ENCODE assay signal across 8 mouse cellular contexts in genomic region chr3:121105408-121105708, GRCm38 (mm10).
A peak's percentile ranks its signal among the peaks of the same experiment; 100 is the strongest.
DNase-seq lines count a peak whose midpoint lies in the region; ATAC-seq lines count a peak whose summit lies in the region.

No protein-coding gene starts in this region.

- no peaks in the 10 kb centered on the region for H3K36me3 ChIP-seq in forebrain, embryonic 11.5 days (ENCODE audit: control insufficient read depth, insufficient read depth, low read length)
- no peaks in the 10 kb centered on the region for H3K36me3 ChIP-seq in forebrain, embryonic 10.5 days (replicated peaks)
- H3K36me3 ChIP-seq in lung, embryonic 16.5 days (ENCODE audit: control insufficient read depth, insufficient read depth, low read length): no peaks in the 10 kb centered on the region
- H3K36me3 ChIP-seq in limb, embryonic 15.5 days: no peaks in the 10 kb centered on the region
- no peaks in the 10 kb centered on the region for H3K36me3 ChIP-seq in stomach, embryonic 14.5 days (ENCODE audit: control insufficient read depth, insufficient read depth, low read length)

- H3K9me3 ChIP-seq in forebrain, embryonic 11.5 days (ENCODE audit: control insufficient read depth, low read length): no peaks in the 10 kb centered on the region; the same call in 1 of the 2 replicates
- H3K9me3 ChIP-seq in forebrain, embryonic 10.5 days: no peaks in the 10 kb centered on the region
- no peaks in the 10 kb centered on the region for H3K9me3 ChIP-seq in lung, embryonic 16.5 days (ENCODE audit: control insufficient read depth, low read length)
- H3K9me3 ChIP-seq in limb, embryonic 15.5 days: no peaks in the 10 kb centered on the region
- no peaks in the 10 kb centered on the region for H3K9me3 ChIP-seq in stomach, embryonic 14.5 days (ENCODE audit: control insufficient read depth, low read depth, low read length)

- DNase-seq in forebrain, embryonic 11.5 days (ENCODE audit: low spot score): no peak
- no peak for DNase-seq in forebrain, embryonic 10.5 days (ENCODE audit: extremely low spot score, low spot score)
- DNase-seq in lung, postnatal 4 days: no peak
- no peak for DNase-seq in urinary bladder, postnatal 10 days (ENCODE audit: low spot score)
- DNase-seq in retina, postnatal 1 day: no peak

- H3K27me3 ChIP-seq in forebrain, embryonic 11.5 days (ENCODE audit: control insufficient read depth, insufficient read depth, low read length): no peaks in the 10 kb centered on the region
- no peaks in the 10 kb centered on the region for H3K27me3 ChIP-seq in forebrain, embryonic 10.5 days (ENCODE audit: poor library complexity, severe bottlenecking)
- H3K27me3 ChIP-seq in lung, embryonic 16.5 days (ENCODE audit: control insufficient read depth, insufficient read depth, low read depth, low read length): no peaks in the 10 kb centered on the region
- no peaks in the 10 kb centered on the region for H3K27me3 ChIP-seq in limb, embryonic 15.5 days
- no peaks in the 10 kb centered on the region for H3K27me3 ChIP-seq in stomach, embryonic 14.5 days (ENCODE audit: control insufficient read depth, insufficient read depth, low read length)

- H3K4me3 ChIP-seq in forebrain, embryonic 11.5 days (ENCODE audit: low read depth, low read length): no peak overlapping the region
- no peak overlapping the region for H3K4me3 ChIP-seq in forebrain, embryonic 10.5 days
- H3K4me3 ChIP-seq in lung, embryonic 16.5 days (ENCODE audit: low read length): peak overlapping the region; percentile 46
- peak overlapping the region; percentile 25 for H3K4me3 ChIP-seq in limb, embryonic 15.5 days
- H3K4me3 ChIP-seq in stomach, embryonic 14.5 days (ENCODE audit: low read depth, low read length): 0 out of 2 replicates have a peak overlapping the region, but pooled peaks have one; percentile 18

- no peak overlapping the region for H3K9ac ChIP-seq in forebrain, embryonic 11.5 days (ENCODE audit: low read length)
- peak overlapping the region; percentile 40; the same call in 1 of the 2 replicates for H3K9ac ChIP-seq in lung, embryonic 16.5 days (ENCODE audit: low read length)
- no peak overlapping the region for H3K9ac ChIP-seq in limb, embryonic 15.5 days
- no peak overlapping the region for H3K9ac ChIP-seq in stomach, embryonic 14.5 days (replicated peaks; ENCODE audit: low read depth, low read length)

- WGBS in forebrain, embryonic 11.5 days: 72% methylated on average over 5 of the region's 5 CpGs
- 76% methylated on average over 5 of the region's 5 CpGs for WGBS in forebrain, embryonic 10.5 days
- 60% methylated on average over 5 of the region's 5 CpGs for WGBS in lung, embryonic 16.5 days
- 69% methylated on average over 5 of the region's 5 CpGs for WGBS in limb, embryonic 15.5 days
- 69% methylated on average over 5 of the region's 5 CpGs for WGBS in stomach, embryonic 14.5 days

- H3K27ac ChIP-seq in forebrain, embryonic 11.5 days (ENCODE audit: low read depth, low read length): no peak overlapping the region
- H3K27ac ChIP-seq in forebrain, embryonic 10.5 days: no peak overlapping the region
- H3K27ac ChIP-seq in lung, embryonic 16.5 days (ENCODE audit: low read length): no peak overlapping the region
- no peak overlapping the region for H3K27ac ChIP-seq in limb, embryonic 15.5 days
- no peak overlapping the region for H3K27ac ChIP-seq in stomach, embryonic 14.5 days (ENCODE audit: low read length)

- H3K4me2 ChIP-seq in forebrain, embryonic 11.5 days (ENCODE audit: low read depth, low read length, severe bottlenecking): no peak overlapping the region; the same call in 1 of the 2 replicates
- peak overlapping the region; percentile 56 for H3K4me2 ChIP-seq in lung, embryonic 16.5 days (ENCODE audit: low read depth, low read length)
- H3K4me2 ChIP-seq in limb, embryonic 15.5 days: peak overlapping the region; percentile 35
- peak overlapping the region; percentile 37; the same call in 1 of the 2 replicates for H3K4me2 ChIP-seq in stomach, embryonic 14.5 days (replicated peaks; ENCODE audit: low read depth, low read length)

- no peaks in the 10 kb centered on the region; the same call in 1 of the 2 replicates for H3K4me1 ChIP-seq in forebrain, embryonic 11.5 days (replicated peaks; ENCODE audit: control insufficient read depth, insufficient read depth, low read length)
- H3K4me1 ChIP-seq in forebrain, embryonic 10.5 days: peaks cover 9% of the 10 kb centered on the region; the same call in 1 of the 2 replicates
- no peaks in the 10 kb centered on the region for H3K4me1 ChIP-seq in lung, embryonic 16.5 days (replicated peaks; ENCODE audit: control insufficient read depth, insufficient read depth, low read length)
- no peaks in the 10 kb centered on the region; the same call in 1 of the 2 replicates for H3K4me1 ChIP-seq in limb, embryonic 15.5 days
- H3K4me1 ChIP-seq in stomach, embryonic 14.5 days (ENCODE audit: control insufficient read depth, insufficient read depth, low read length): no peaks in the 10 kb centered on the region

- peak; percentile 42; the same call in 1 of the 2 replicates for ATAC-seq in forebrain, embryonic 11.5 days (replicated peaks; ENCODE audit: low FRiP score)
- ATAC-seq in lung, embryonic 16.5 days (ENCODE audit: low read depth): no peak
- ATAC-seq in limb, embryonic 15.5 days (ENCODE audit: insufficient number of reproducible peaks, low FRiP score, low TSS enrichment, low read depth): no peak
- ATAC-seq in stomach, embryonic 14.5 days (ENCODE audit: insufficient number of reproducible peaks, insufficient read depth, low FRiP score, low read depth): no peak

Comparison
In these comparisons a context has a peak if more than half of its experiments do, and no peak if none do; other contexts are left out.
1. H3K4me3 ChIP-seq: peak in lung, embryonic 16.5 days (single experiment), limb, embryonic 15.5 days (single experiment) and stomach, embryonic 14.5 days (single experiment); none in forebrain, embryonic 11.5 days (single experiment) and forebrain, embryonic 10.5 days (single experiment).